Mouse (Mus musculus): Measurements from ENCODE around the gene Pkig.
"Not testable (repeated sequence)": the region's sequence is repeated elsewhere in the genome, so short reads cannot be mapped to it uniquely, and the experiment has no call there.

Pkig gene

GRCm38 (mm10) chr2:163675662-163676061 lies 17.5 kb downstream of the Pkig start:
- DNase-seq (ENCODE audit: extremely low spot score, low read depth, low spot score) = no peak

GRCm38 (mm10) chr2:163676321-163676720 lies 18.1 kb downstream of the Pkig start:
- no peak for DNase-seq (ENCODE audit: extremely low spot score, low read depth, low spot score)

GRCm38 (mm10) chr2:163676745-163677144 lies 18.6 kb downstream of the Pkig start:
- DNase-seq (ENCODE audit: extremely low spot score, low read depth, low spot score) = no peak

GRCm38 (mm10) chr2:163682344-163682743 lies 24.2 kb downstream of the Pkig start:
- no peak for DNase-seq (ENCODE audit: extremely low spot score, low read depth, low spot score)

GRCm38 (mm10) chr2:163685287-163685686 lies 27.1 kb downstream of the Pkig start:
- no peak for DNase-seq (ENCODE audit: extremely low spot score, low read depth, low spot score)

- DNase-seq (ENCODE audit: extremely low spot score, low read depth, low spot score) = no peak
Measured at GRCm38 (mm10) chr2:163685761-163686200, 27.6 kb downstream of the Pkig start.

GRCm38 (mm10) chr2:163686233-163686632 lies 28.0 kb downstream of the Pkig start:
- no peak for DNase-seq (ENCODE audit: extremely low spot score, low read depth, low spot score)

- no peak for DNase-seq (ENCODE audit: extremely low spot score, low read depth, low spot score)
Measured at GRCm38 (mm10) chr2:163686886-163687285, 28.7 kb downstream of the Pkig start.

GRCm38 (mm10) chr2:163688377-163688776 lies 30.2 kb downstream of the Pkig start:
- DNase-seq (ENCODE audit: extremely low spot score, low read depth, low spot score) = not testable (repeated sequence)

- no peak for DNase-seq (ENCODE audit: extremely low spot score, low read depth, low spot score)
Measured at GRCm38 (mm10) chr2:163689771-163690170, 31.6 kb downstream of the Pkig start.

GRCm38 (mm10) chr2:163690409-163691304 lies 32.5 kb downstream of the Pkig start:
- DNase-seq (ENCODE audit: extremely low spot score, low read depth, low spot score) = no peak

- DNase-seq (ENCODE audit: extremely low spot score, low read depth, low spot score) = no peak
Measured at GRCm38 (mm10) chr2:163691846-163692605, 33.8 kb downstream of the Pkig start.

- DNase-seq (ENCODE audit: extremely low spot score, low read depth, low spot score) = no peak
Measured at GRCm38 (mm10) chr2:163692873-163693612, 34.9 kb downstream of the Pkig start.

- no peak for DNase-seq (ENCODE audit: extremely low spot score, low read depth, low spot score)
Measured at GRCm38 (mm10) chr2:163693716-163694314, 35.6 kb downstream of the Pkig start.

GRCm38 (mm10) chr2:163696763-163697162 lies 38.6 kb downstream of the Pkig start:
- DNase-seq (ENCODE audit: extremely low spot score, low read depth, low spot score) = no peak

- no peak for DNase-seq (ENCODE audit: extremely low spot score, low read depth, low spot score)
Measured at GRCm38 (mm10) chr2:163697764-163698480, 39.7 kb downstream of the Pkig start.

- DNase-seq (ENCODE audit: extremely low spot score, low read depth, low spot score) = no peak
Measured at GRCm38 (mm10) chr2:163699078-163699780, 41.0 kb downstream of the Pkig start.

GRCm38 (mm10) chr2:163702431-163702830 lies 44.2 kb downstream of the Pkig start:
- DNase-seq (ENCODE audit: extremely low spot score, low read depth, low spot score) = no peak

GRCm38 (mm10) chr2:163702921-163703320 lies 44.7 kb downstream of the Pkig start:
- DNase-seq (ENCODE audit: extremely low spot score, low read depth, low spot score) = no peak
